Mouse (Mus musculus) forebrain, embryonic 11.5 days (tissue): ENCODE results near the gene Sema4d. TPM values are rescaled to one million over a fixed set of nuclear protein-coding genes. Genes with fewer than 3 reads are reported as not detected.

Experiments
- ATAC-seq: fragments of 200-750 bp; cut with Nextera tagmentation; replicated peaks from 2 replicates; pipeline ENCODE4 v1.8.0; 2017; ENCODE audit warnings: moderate TSS enrichment; ENCODE audit not compliant: low FRiP score
- DNase-seq: peaks from one replicate; pipeline ENCODE4 v3.0.0-alpha.2; 2017; ENCODE audit warnings: low spot score
- H3K27ac ChIP-seq: fragments of 300-500 bp; sonication (generic); 2 replicates; pipeline ENCODE4 v1.5.1; 2014; ENCODE audit warnings: low read depth, low read length
- H3K27me3 ChIP-seq: fragments of 300-500 bp; sonication (generic); 2 replicates; pipeline ENCODE4 v1.6.1; 2014; ENCODE audit warnings: mild to moderate bottlenecking, low read length, mixed read lengths; ENCODE audit not compliant: control insufficient read depth, insufficient read depth
- H3K36me3 ChIP-seq: fragments of 300-500 bp; sonication (generic); 2 replicates; pipeline ENCODE4 v1.6.1; 2014; ENCODE audit warnings: mild to moderate bottlenecking, low read length, moderate library complexity, mixed read lengths; ENCODE audit not compliant: control insufficient read depth, insufficient read depth
- H3K4me1 ChIP-seq: fragments of 300-500 bp; sonication (generic); replicated peaks from 2 replicates; pipeline ENCODE4 v1.6.1; 2014; ENCODE audit warnings: low read length, mixed read lengths; ENCODE audit not compliant: control insufficient read depth, insufficient read depth
- H3K4me2 ChIP-seq: fragments of 300-500 bp; sonication (generic); 2 replicates; pipeline ENCODE4 v1.6.1; 2014; ENCODE audit warnings: low read depth, mild to moderate bottlenecking, low read length, moderate library complexity, mixed read lengths; ENCODE audit not compliant: severe bottlenecking
- H3K4me3 ChIP-seq: fragments of 300-500 bp; sonication (generic); 2 replicates; pipeline ENCODE4 v1.5.1; 2014; ENCODE audit warnings: low read depth, low read length
- H3K9ac ChIP-seq: fragments of 300-500 bp; sonication (generic); 2 replicates; pipeline ENCODE4 v1.6.1; 2014; ENCODE audit warnings: low read length
- H3K9me3 ChIP-seq: fragments of 300-500 bp; sonication (generic); 2 replicates; pipeline ENCODE4 v1.6.1; 2016; ENCODE audit warnings: low read length, mixed read lengths; ENCODE audit not compliant: control insufficient read depth
- WGBS: fragments of 180-500 bp; shearing (Covaris S2); extraction: QIAGEN DNeasy Blood & Tissue Kit; methylation state at CpG from one replicate; pipeline ENCODE4 v1.1.7; 2014; 5-methylcytosine and 5-hydroxymethylcytosine counted together
- polyA plus RNA-seq: library from polyadenylated mRNA; unstranded; fragments of >200 nt; fragmentation: Nextera tagmentation; extraction: Ambion mirVana; gene quantifications from 2 replicates; pipeline ENCODE4 v1.2.1, GENCODE M21; 2014

Gene Sema4d
- polyA plus RNA-seq, 1 experiment from 2014 or later = 8.4 TPM

DNA sequence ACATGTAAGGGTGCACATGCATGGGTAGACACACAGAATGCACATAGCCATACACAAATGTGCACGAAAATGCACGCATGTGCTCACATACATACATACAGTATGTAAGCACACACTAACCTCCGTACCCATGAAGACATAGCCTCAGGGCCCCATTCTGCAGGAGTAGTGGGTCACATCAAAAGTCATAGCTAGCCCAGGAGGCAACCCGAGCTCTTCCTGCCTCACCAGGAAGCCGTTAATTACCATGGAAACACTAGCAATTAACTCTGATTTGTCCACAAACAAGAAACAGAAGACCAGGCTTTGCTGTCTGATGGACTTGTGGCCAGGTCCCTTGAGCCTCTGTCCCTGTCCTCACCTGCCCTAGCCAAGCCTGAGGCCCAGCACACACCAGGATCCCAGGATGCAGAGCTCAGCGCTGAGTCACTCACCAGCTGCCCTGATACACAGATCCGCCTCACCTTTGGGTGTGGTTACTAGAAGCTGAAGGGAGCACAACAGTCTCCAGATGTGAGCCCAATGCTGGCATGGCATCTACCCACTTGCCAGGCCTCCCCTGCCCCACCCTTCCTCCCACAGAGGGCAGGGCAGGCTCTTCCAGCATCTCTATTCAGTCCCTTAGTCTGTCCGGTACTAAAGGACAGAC is 67.5 kb downstream of the Sema4d start:
- H3K27ac ChIP-seq = no peak overlapping the region
- no peak overlapping the region for H3K4me3 ChIP-seq
- ATAC-seq (no peak), DNase-seq (no peak)
- no peaks in the 10 kb centered on the region for H3K36me3 ChIP-seq
- 62% methylated on average over 8 of the region's 8 CpGs for WGBS
- no peaks in the 10 kb centered on the region for H3K9me3 ChIP-seq
- no peak overlapping the region for H3K9ac ChIP-seq
- no peaks in the 10 kb centered on the region for H3K27me3 ChIP-seq
- H3K4me2 ChIP-seq = no peak overlapping the region
- H3K4me1 ChIP-seq = peaks cover 11% of the 10 kb centered on the region; the same call in 1 of the 2 replicates

DNA sequence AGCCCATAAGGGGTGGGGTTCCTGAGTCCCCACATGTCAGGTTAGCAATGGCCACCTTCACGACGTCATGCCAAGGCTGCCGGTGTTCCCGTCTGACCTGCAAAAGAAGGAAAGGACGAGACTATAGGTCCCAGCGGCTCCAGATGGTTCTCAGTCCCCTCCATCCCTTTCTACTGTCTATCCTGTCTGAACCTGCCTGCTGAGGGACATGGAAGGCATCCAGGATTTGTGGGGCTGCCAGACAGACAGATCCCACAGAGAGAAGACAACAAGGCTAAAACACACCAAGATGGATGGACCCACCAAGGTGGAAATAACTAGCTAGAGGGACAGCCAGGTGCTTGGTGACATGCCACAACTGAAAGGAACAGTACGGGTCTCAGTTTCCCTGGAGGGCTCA is 68.1 kb downstream of the Sema4d start:
- no peak for DNase-seq
- 87% methylated on average over 7 of the region's 7 CpGs for WGBS
- Histone ChIP-seq H3K9me3 (no peaks in the 10 kb centered on the region), H3K4me2 (no peak overlapping the region), H3K27me3 (no peaks in the 10 kb centered on the region), H3K36me3 (no peaks in the 10 kb centered on the region), H3K4me3 (no peak overlapping the region), H3K9ac (no peak overlapping the region), H3K4me1 (peaks cover 10% of the 10 kb centered on the region; the same call in 1 of the 2 replicates), H3K27ac (no peak overlapping the region)
- no peak for ATAC-seq

DNA sequence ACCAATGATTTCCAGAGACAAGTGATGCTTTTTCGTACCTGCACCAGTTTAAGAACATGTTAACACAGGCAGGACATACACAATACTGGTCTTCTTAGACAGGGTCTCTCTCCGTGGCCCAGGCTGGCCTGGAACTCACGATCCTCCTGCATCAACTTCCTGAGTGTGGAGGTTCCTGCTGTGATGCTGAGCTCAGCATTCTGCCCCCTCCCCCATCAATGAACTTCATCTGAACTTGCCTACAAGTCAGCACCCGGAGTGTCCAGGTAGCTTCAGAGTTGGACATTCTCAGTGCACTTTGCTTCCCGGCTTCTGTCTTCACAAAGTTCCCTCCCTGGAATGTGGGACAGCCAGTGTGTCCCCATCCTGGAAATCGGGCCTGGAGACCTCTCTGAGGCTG is 69.0 kb downstream of the Sema4d start:
- ATAC-seq = no peak

DNA sequence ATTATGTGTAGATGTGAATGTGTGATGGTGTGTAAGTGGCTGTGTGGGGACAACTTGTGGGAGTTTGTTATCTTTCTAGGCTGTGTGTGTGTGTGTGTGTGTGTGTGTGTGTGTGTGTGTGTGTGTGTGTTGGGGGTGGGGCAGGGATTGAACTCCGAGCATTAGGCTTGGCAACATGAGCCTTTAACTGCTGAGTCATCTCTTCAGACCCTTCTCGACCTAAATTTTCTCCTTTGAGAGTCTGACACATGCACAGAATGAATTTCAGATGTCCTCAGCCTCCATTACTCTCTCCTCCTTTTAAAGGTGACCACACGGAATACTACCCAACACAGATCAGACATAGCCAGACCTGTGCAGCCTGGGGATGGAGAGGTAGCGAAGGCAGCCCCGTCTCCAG is 70.4 kb downstream of the Sema4d start:
- Histone ChIP-seq H3K4me3 (no peak overlapping the region), H3K4me2 (no peak overlapping the region), H3K27ac (no peak overlapping the region), H3K36me3 (no peaks in the 10 kb centered on the region), H3K9ac (no peak overlapping the region), H3K4me1 (0 out of 2 replicates have a peak, but pooled peaks cover 2% of the 10 kb centered on the region), H3K9me3 (no peaks in the 10 kb centered on the region), H3K27me3 (no peaks in the 10 kb centered on the region)
- ATAC-seq (no peak), DNase-seq (no peak)
- 79% methylated on average over 5 of the region's 5 CpGs for WGBS

More for the DNA sequence above, 69.0 kb downstream of the Sema4d start:
- H3K4me1 ChIP-seq = peaks cover 3% of the 10 kb centered on the region; the same call in 1 of the 2 replicates
- H3K36me3 ChIP-seq = no peaks in the 10 kb centered on the region
- no peaks in the 10 kb centered on the region for H3K9me3 ChIP-seq
- no peak overlapping the region for H3K4me2 ChIP-seq
- H3K4me3 ChIP-seq = no peak overlapping the region
- DNase-seq = no peak
- no peaks in the 10 kb centered on the region for H3K27me3 ChIP-seq
- no peak overlapping the region for H3K27ac ChIP-seq
- H3K9ac ChIP-seq = no peak overlapping the region
- 80% methylated on average over 6 of the region's 6 CpGs for WGBS

DNA sequence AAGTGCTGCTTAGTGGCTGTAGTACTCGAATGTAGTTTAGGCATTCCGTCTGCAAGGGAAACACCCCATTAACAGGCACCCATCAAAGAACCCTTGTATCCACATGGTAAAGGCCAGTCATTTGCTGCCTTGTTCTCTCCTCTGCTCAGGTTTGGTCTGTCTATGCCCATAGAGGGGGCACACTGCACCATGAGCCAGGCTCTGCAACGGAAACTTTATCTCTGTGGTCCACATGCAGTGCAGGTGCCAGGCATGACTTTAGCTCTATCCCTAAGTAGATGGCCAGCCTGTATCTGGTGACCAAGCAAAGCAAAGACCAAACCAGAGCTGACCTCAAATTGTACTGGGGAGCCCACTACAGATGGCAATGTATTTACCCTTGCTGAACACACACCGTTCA is 73.0 kb downstream of the Sema4d start:
- H3K9ac ChIP-seq = no peak overlapping the region
- H3K27me3 ChIP-seq = no peaks in the 10 kb centered on the region
- H3K4me2 ChIP-seq = no peak overlapping the region
- no peak overlapping the region for H3K4me3 ChIP-seq
- no peaks in the 10 kb centered on the region for H3K4me1 ChIP-seq
- H3K36me3 ChIP-seq = no peaks in the 10 kb centered on the region
- ATAC-seq (no peak), DNase-seq (no peak)
- no peak overlapping the region for H3K27ac ChIP-seq
- 95% methylated on average over 4 of the region's 4 CpGs for WGBS
- H3K9me3 ChIP-seq = no peaks in the 10 kb centered on the region

DNA sequence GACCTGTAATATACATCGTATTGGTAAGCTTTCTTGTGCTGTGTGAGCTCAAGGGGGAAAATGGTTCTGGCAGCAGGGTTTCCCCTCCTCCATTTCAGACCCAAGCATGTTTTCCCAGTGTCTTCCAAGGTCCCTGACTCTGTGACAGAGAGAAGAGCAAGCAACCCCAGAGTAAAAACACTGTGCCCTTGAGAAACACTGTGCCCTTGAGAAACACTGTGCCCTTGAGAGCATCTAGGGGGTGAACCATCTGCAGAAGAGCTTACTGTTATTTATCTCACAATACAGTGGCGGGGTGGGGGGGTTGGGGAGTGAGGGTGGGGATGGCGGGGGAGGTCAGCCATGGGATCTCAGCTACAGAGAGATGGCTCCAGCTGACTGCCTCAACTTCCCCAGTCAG is 74.3 kb downstream of the Sema4d start:
- no peak overlapping the region for H3K27ac ChIP-seq
- ATAC-seq = no peak
- no peaks in the 10 kb centered on the region for H3K27me3 ChIP-seq
- H3K4me1 ChIP-seq = no peaks in the 10 kb centered on the region
- no peak overlapping the region for H3K9ac ChIP-seq
- no peaks in the 10 kb centered on the region for H3K36me3 ChIP-seq
- no peak overlapping the region for H3K4me3 ChIP-seq
- WGBS = 86% methylated on average over 3 of the region's 3 CpGs
- no peak overlapping the region for H3K4me2 ChIP-seq
- no peak for DNase-seq
- H3K9me3 ChIP-seq = no peaks in the 10 kb centered on the region

DNA sequence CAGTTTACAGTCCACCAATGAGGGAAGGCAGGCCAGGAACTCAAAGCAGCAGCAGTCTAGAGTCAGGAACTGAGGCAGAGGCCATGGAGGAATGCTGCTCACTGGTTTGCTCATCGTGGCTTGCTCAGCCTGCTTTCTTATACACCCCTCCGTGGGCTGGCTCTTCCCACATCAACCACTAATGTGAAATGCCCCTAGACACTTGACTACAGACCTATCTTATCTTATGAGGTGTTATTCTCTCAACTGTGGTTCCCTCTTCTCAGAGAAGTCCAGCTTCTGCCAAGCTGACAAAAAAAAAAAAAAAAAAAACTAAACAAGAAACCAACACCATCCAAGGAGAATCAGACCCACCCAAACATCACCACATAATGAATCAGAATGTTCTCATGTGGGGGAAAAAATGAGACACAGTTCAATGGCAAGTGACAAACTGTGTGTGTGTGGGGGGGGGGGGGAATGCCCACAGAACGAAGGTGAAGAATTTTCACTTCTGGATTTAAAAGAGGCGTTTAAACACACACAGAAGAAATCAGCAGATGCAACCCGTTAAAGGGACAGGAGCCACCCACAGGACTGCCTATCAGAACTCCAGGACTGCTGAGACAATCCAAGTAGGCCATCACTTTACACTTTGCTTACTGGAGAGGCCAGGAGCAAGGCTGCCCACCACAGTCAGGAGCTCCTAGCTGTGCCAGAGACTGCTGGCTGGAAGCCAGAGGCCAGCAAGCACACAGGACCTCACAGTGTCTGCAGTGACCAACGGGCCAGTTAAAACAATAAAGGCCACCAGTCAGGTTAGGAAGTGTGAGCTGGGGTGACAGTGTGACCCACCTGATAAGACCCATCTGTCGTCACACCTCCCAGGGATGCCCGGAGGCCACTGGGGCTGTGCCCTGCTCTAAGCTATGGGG is 76.9 kb downstream of the Sema4d start:
- Histone ChIP-seq H3K27ac (no peak overlapping the region), H3K4me2 (no peak overlapping the region), H3K36me3 (no peaks in the 10 kb centered on the region), H3K4me1 (no peaks in the 10 kb centered on the region), H3K9me3 (no peaks in the 10 kb centered on the region), H3K27me3 (no peaks in the 10 kb centered on the region), H3K9ac (no peak overlapping the region), H3K4me3 (no peak overlapping the region)
- ATAC-seq (no peak), DNase-seq (no peak)
- 83% methylated on average over 8 of the region's 8 CpGs for WGBS

DNA sequence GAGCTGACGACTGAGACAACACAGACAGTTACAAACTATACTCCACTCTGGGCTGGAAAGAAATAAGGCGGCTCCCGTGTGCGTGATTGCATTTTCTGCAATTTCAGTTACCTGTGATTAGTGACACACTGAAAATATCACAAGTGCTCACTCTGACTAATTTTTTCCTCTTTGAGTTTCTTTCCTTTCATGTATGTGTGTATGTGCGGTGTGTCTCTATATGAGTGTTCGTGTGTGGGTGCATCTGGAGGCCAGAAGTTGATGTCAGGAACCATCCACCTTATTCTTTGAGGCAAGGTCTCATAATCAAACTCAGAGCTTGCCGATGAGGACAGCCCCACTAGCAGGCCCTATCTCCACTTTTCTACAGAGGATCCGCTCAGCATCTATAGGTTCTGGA is 81.5 kb downstream of the Sema4d start:
- H3K4me3 ChIP-seq = no peak overlapping the region
- 94% methylated on average over 8 of the region's 8 CpGs for WGBS
- ATAC-seq = no peak

More for the DNA sequence above, 81.5 kb downstream of the Sema4d start:
- Histone ChIP-seq H3K27me3 (no peaks in the 10 kb centered on the region), H3K4me1 (no peaks in the 10 kb centered on the region), H3K4me2 (no peak overlapping the region), H3K9me3 (no peaks in the 10 kb centered on the region), H3K36me3 (no peaks in the 10 kb centered on the region), H3K9ac (no peak overlapping the region), H3K27ac (no peak overlapping the region)
- no peak for DNase-seq
